Mouse (Mus musculus): ENCODE data around the gene Sned1.
A peak's percentile ranks its signal among the peaks of the same experiment; 100 is the strongest.
"Not testable (repeated sequence)": the region's sequence is repeated elsewhere in the genome, so short reads cannot be mapped to it uniquely, and the experiment has no call there.

Gene Sned1

GRCm38 (mm10) chr1:93235576-93236544 lies at the start of gene Sned1:
Gene Sned1 (plus strand): TSS chr1:93235841.
- DNase-seq, result peak; percentile 96

- no peak for DNase-seq
These were observed 44.8 kb upstream of the Sned1 start for GRCm38 (mm10) chr1:93190726-93191305.

DNA sequence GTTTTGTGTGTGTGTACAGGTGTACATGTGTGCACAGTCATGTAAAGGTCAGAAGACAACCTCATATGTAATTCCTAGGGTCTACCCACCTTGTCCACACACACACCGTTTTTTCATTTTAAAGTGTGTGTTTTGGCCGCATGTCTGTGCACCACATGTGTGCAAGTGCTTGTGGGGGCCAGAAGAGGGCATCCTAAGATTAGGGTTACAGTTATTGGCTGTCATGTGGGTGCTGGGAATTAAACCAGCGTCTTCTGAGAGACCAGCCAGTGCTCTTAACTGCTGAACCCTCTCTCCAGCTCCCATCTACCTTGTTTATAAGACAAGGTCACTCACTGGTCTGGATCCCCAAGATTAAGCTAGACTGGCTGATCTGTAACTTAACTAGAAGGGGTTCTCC lies 40.7 kb upstream of the Sned1 start:
- no peak for DNase-seq

- DNase-seq, result not testable (repeated sequence)
These were observed 38.2 kb upstream of the Sned1 start for GRCm38 (mm10) chr1:93197454-93197853.

GRCm38 (mm10) chr1:93197916-93198315 lies 37.7 kb upstream of the Sned1 start:
- DNase-seq, result no peak

DNA sequence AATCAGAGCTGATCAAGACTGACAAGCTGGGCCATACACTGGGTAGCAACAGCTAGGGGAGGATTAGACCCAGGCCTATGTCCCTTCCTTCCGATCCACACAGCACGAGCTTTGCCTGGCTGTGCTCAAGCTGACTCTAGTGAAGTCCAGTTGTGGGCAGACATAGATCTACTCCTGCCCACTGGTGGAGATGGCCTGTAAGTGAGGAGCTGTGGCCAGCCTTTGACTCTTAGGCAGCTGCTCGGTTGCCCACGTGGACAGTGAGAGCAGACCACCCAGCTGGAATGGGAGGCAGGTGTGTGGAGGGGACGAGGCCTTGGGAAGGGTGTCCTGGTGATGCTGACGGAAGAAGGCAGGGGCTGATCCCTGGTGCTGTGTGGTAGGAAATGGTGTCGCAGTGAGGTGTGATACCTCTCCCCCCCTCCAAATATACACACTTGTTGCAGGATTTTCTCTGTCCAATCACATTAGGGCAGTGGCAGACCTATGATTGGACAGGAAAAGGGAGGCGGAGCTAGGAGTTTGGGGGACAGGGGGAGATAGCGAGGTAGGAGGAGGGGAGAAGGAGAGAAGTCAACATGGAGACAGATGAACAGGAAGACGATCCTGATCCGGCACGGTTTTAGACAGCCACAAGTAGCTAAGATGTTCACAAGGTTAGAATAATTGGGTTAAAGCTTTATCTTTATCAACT lies 29.2 kb upstream of the Sned1 start:
- DNase-seq, result no peak

DNA sequence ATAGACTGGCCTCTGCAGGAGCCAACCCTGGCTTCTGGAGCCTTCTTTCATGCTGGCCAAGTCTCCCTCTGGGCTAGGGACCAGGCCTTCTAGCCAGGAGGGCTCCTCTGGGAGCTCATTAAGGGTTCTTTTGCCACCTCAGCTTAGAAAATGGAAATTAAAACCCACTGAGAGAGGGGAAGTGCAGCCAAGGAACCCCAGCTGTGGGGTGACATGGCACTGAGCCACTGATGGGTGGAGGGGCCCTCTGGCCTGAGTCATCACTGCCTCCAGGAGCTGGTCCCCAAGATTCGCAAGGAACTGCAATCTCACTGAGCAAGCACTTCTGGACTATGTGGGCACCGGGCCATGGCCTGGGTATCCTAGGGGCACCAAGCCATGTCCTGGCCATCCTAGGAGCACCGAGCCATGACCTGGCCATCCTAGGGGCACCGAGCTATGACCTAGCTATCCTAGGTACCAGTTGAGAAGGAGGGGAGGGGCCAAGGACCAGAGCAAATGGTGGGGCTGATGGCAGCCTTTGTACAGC lies 28.0 kb upstream of the Sned1 start:
- DNase-seq, result peak; percentile 27

- peak; percentile 80 for DNase-seq
These were observed 25.4 kb upstream of the Sned1 start for GRCm38 (mm10) chr1:93210213-93210641.

DNA sequence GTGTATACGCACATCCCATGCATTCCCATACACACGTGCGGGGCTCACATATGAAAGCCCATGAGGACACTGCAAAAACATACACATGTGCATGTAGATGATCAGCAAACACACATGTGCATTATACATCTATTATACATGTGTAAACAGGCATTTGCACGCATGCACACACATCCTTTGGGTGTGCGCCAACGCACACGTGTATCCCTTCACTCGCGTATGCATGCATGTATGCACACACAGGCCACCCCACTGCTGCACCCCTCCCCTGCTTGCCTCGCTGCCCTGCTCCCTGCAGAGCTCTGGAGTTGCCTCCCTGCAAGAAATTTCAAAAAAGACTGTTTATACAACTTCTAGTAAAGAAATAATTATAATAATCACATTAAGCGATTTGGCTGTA lies 24.6 kb upstream of the Sned1 start:
- no peak for DNase-seq

- peak; percentile 85 for DNase-seq
These were observed 24.0 kb upstream of the Sned1 start for GRCm38 (mm10) chr1:93211549-93212220.

- DNase-seq, result no peak
These were observed 23.2 kb upstream of the Sned1 start for GRCm38 (mm10) chr1:93212441-93212840.

DNA sequence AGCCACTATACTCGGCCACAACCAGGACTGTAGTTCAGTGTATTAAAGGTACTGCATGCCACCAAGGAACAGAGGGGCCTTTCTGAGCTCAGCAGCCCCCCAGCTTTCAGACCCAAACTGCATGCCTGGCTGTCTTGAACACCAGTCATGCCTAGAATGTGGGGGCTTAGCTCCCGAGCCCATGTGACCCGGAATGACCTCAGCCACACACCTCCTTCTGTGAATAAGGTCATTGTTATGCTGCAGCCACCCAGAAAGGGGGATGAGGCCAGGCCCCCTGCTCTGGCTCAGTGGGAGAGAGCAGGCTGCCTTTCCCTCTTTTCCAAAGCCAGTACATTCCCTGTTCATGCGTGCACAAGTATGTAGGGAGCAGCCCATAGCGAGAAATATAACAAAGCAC lies 21.0 kb upstream of the Sned1 start:
- DNase-seq, result no peak

DNA sequence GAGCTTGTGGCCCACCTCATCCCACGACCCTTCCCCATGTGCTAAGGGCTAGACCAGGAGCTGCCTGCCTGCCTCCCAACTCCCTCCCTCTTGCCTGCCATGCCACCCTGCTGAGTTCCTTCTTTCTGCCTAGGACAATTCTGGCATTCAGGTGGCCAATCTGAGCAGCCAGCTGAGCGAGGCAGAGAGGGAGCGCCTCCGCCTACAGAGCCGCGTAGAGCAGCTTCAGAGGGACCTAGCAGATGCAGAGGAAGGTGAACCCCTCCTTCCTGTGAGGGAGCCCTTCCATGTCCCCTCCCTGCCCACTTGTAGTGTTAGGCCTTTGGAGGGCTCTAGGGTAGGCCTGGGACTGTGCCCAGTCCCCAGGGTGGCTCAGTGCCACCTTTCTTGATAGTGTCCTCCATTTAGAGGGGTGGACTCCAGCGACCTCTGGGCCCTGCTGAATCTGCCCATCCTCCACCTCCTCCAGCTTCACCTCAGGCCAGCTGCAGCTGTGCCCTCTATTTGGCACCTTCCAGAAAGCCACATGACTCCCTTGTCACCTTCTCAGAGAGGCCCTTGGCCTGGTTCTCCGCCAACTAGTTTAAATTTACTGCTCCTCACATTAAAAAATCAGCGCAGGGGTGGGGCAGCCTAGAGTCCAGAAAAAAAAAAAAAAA lies 18.7 kb upstream of the Sned1 start:
- peak; percentile 49 for DNase-seq

DNA sequence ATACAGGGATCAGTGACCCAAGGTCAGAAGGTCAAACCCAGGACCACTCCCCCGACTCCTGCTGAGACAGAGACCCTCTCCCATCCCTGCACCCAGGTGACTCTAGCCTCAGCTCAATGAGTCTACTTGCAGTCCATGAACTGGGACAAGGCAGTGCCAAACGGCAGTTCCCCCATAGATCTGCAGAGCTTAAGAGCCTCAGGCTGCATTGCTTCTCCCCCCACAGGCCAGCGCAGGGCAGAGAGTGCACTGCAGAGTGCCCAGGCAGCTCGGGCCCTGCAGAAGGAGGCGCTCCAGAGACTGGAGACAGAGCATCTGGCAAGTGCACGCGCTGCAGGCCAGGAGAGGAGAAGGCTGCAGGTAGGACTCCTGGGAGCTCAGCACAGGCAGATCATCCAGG lies 18.1 kb upstream of the Sned1 start:
- DNase-seq, result no peak

- no peak for DNase-seq
These were observed 14.9 kb upstream of the Sned1 start for GRCm38 (mm10) chr1:93220776-93221175.

DNA sequence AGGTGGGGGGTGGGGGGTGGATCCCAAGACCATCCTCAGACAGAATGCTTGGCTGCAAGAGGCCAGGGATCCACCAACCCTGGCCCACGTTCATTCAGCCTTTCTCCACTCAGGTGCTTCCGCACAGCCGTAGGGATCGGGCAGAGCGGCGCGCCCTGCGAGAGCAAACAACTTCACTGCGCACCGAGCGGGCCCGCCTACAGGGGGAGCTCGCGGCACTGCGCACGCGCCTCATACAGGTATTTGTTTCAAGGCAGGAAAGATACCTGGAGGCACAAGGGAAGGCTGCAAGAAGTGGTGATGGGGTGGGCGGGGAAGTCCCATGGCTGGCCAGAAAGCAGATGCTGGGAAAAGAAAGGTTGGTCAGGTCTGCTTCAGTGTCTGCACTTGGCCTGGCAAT lies 11.7 kb upstream of the Sned1 start:
- peak; percentile 57 for DNase-seq

GRCm38 (mm10) chr1:93225226-93225625 lies 10.4 kb upstream of the Sned1 start:
- DNase-seq, result peak; percentile 51

DNA sequence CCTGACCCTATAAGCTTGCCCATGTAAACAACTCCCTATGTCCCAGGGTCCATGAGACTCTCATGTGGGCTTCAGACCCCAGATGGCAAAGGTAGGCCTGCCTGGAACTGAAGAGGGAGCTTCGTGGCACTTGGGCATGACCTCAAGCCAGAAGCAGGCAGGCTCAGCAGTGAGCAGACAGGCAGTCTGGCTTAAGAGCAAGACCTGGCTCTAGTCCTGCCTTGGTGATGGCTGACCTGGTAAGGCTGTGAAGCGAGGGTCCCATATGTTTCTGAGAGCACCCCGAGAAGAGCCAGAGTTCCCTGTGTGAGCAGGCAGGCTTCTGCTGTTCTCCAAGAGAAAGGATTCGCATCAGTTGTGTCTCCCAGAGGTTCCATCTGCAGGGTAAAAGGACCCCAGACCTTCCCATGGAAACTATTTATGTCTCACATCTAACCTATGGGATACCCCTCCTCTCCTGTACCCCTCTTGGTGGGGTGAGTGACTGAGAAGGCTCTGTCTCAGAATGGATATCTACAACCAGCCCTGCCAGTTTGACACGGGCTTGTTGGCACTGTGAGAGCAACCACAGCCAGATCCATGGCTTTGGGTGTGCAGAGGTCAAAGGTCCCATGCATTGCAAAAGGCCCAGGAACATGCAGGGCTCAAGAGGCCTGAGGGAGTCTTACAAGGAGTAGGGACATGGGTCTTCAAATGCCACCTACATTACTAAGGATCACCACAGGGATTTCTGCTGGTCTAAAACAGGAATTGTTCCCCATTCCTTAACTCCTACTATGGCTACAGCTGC lies 9.7 kb upstream of the Sned1 start:
- DNase-seq, result no peak

DNA sequence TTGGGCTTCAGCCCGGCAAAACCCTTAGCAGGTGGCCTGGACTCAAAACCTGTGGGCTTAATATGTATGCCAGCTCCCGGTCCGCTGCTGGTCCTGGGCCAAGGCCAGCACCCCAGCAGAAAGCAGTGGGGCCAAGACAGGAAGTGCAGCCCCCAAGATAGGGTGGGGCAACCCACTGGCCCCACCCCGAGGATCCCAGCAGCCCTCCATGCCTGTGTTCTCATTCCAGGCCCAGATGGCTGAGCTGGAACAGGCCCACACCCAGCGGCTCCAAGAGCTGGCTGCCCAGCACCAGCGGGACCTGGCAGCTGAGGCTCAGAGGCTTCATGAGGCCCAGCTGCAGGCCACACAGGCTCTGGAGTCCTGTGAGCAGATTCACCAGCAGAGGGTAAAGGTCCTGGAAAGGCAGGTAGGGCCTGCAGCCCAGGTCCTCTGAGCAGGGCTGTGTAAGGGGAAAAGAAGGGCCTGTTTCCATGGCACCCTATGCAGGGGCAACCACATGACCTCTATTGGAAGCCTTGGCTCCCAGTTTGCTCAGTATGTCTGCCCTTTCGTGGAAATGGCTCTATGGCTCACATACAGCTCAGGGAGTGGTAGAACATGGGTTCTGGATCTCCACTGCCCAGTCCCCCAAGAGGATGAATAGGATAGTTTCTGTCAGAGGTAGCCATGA lies 8.2 kb upstream of the Sned1 start:
- no peak for DNase-seq

- DNase-seq, result no peak
These were observed 7.7 kb upstream of the Sned1 start for GRCm38 (mm10) chr1:93227976-93228365.

GRCm38 (mm10) chr1:93229221-93229620 lies 6.4 kb upstream of the Sned1 start:
- no peak for DNase-seq
